Mouse (Mus musculus) midbrain, embryonic 16.5 days (tissue): ENCODE measurements around the gene Olfr1368. TPM values are rescaled to one million over a fixed set of nuclear protein-coding genes. Genes with fewer than 3 reads are reported as not detected.
"Not testable (repeated sequence)": the region's sequence is repeated elsewhere in the genome, so short reads cannot be mapped to it uniquely, and the experiment has no call there.

Experiments used
- ATAC-seq: fragments of 200-750 bp; cut with Nextera tagmentation; 2 replicates; pipeline ENCODE4 v1.8.0; 2017; ENCODE audit warnings: moderate TSS enrichment
- H3K27ac ChIP-seq: fragments of 300-500 bp; sonication (generic); 2 replicates; pipeline ENCODE4 v1.5.1; 2014; ENCODE audit warnings: mild to moderate bottlenecking, low read length, mixed read lengths
- H3K27me3 ChIP-seq: fragments of 300-500 bp; sonication (generic); 2 replicates; pipeline ENCODE4 v1.6.1; 2014; ENCODE audit warnings: low read depth, low read length, mixed read lengths; ENCODE audit not compliant: control insufficient read depth, insufficient read depth
- H3K36me3 ChIP-seq: fragments of 300-500 bp; sonication (generic); 2 replicates; pipeline ENCODE4 v1.6.1; 2014; ENCODE audit warnings: mild to moderate bottlenecking, low read length, moderate library complexity, mixed read lengths; ENCODE audit not compliant: control insufficient read depth, insufficient read depth
- H3K4me1 ChIP-seq: fragments of 300-500 bp; sonication (generic); 2 replicates; pipeline ENCODE4 v1.6.1; 2014; ENCODE audit warnings: mild to moderate bottlenecking, low read length, mixed read lengths; ENCODE audit not compliant: control insufficient read depth, insufficient read depth
- H3K4me2 ChIP-seq: fragments of 300-500 bp; sonication (generic); 2 replicates; pipeline ENCODE4 v1.6.1; 2014; ENCODE audit warnings: mild to moderate bottlenecking, low read length, mixed read lengths
- H3K4me3 ChIP-seq: fragments of 300-500 bp; sonication (generic); 2 replicates; pipeline ENCODE4 v1.5.1; 2014; ENCODE audit warnings: low read depth, mild to moderate bottlenecking, low read length, moderate library complexity, mixed read lengths
- H3K9ac ChIP-seq: fragments of 300-500 bp; sonication (generic); 2 replicates; pipeline ENCODE4 v1.6.1; 2014; ENCODE audit warnings: low read depth, low read length, mixed read lengths
- H3K9me3 ChIP-seq: fragments of 300-500 bp; sonication (generic); replicated peaks from 2 replicates; pipeline ENCODE4 v1.6.1; 2014; ENCODE audit warnings: mild to moderate bottlenecking, low read length, mixed read lengths; ENCODE audit not compliant: control insufficient read depth, poor library complexity, severe bottlenecking
- WGBS: fragments of 180-500 bp; shearing (Covaris S2); extraction: QIAGEN DNeasy Blood & Tissue Kit; methylation state at CpG from one replicate; pipeline ENCODE4 v1.1.7; 2014; 5-methylcytosine and 5-hydroxymethylcytosine counted together
- polyA plus RNA-seq: library from polyadenylated mRNA; unstranded; fragments of >200 nt; fragmentation: Nextera tagmentation; extraction: Ambion mirVana; gene quantifications from 2 replicates; pipeline ENCODE4 v1.2.1, GENCODE M21; 2015

The Olfr1368 gene
- polyA plus RNA-seq, 1 experiment from 2014 or later, result not detected

GRCm38 (mm10) chr13:21114121-21114520, 31.5 kb downstream of the Olfr1368 start:
- H3K9me3 ChIP-seq, result no peaks in the 10 kb centered on the region
- WGBS, result 88% methylated on average over 4 of the region's 4 CpGs
- H3K9ac ChIP-seq, result no peak overlapping the region
- no peak overlapping the region for H3K27ac ChIP-seq
- no peaks in the 10 kb centered on the region for H3K27me3 ChIP-seq
- ATAC-seq, result no peak
- H3K4me2 ChIP-seq, result no peak overlapping the region
- H3K4me1 ChIP-seq, result no peaks in the 10 kb centered on the region
- H3K4me3 ChIP-seq, result no peak overlapping the region
- no peaks in the 10 kb centered on the region for H3K36me3 ChIP-seq

- ATAC-seq, H3K4me2 ChIP-seq, H3K9ac ChIP-seq, H3K27ac ChIP-seq, H3K4me1 ChIP-seq, H3K4me3 ChIP-seq, H3K9me3 ChIP-seq, H3K27me3 ChIP-seq, H3K36me3 ChIP-seq: not testable (repeated sequence)
- WGBS, result 64% methylated on average over 3 of the region's 3 CpGs
Observed at GRCm38 (mm10) chr13:21111183-21111582, 34.5 kb downstream of the Olfr1368 start, which contains the start of gene Olfr1369-ps1. Gene Olfr1369-ps1 (plus strand): TSS chr13:21111483.

DNA sequence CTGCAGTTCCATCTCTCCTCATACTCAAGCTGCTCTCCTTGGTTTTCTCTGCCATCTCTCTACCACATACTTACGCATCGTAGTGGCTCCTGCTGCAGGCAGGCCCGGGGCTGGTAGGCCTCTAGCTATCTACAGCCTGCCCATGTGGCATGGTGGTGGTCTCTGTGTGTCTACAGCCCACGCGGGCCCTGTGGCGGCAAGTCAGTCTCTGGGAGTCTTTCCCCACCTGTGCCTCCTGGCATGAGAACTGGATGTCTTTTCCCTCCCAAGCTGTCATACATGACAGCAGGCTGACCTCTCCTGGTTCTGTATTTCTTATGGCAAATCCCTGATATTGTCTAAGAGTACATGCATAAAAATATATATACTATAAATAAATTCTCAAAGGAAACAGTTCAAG, 35.2 kb downstream of the Olfr1368 start:
- Histone ChIP-seq H3K4me1 (no peaks in the 10 kb centered on the region), H3K36me3 (no peaks in the 10 kb centered on the region), H3K9me3 (no peaks in the 10 kb centered on the region), H3K4me2 (no peak overlapping the region), H3K27me3 (no peaks in the 10 kb centered on the region), H3K9ac (no peak overlapping the region), H3K4me3 (no peak overlapping the region), H3K27ac (no peak overlapping the region)
- 97% methylated on average over 6 of the region's 6 CpGs for WGBS
- no peak for ATAC-seq

- no peak overlapping the region for H3K4me2 ChIP-seq
- no peak overlapping the region for H3K9ac ChIP-seq
- no peak overlapping the region for H3K27ac ChIP-seq
- ATAC-seq, result no peak
- H3K9me3 ChIP-seq, result no peaks in the 10 kb centered on the region
- H3K36me3 ChIP-seq, result no peaks in the 10 kb centered on the region
- H3K4me3 ChIP-seq, result no peak overlapping the region
- 97% methylated on average over 3 of the region's 3 CpGs for WGBS
- H3K4me1 ChIP-seq, result no peaks in the 10 kb centered on the region
- no peaks in the 10 kb centered on the region for H3K27me3 ChIP-seq
Observed at GRCm38 (mm10) chr13:21109759-21110158, 35.9 kb downstream of the Olfr1368 start.

Other genes starting within 250 kb of the Olfr1368 start
- not detected in 2 replicates for gene Olfr1370, start 70.9 kb downstream of the Olfr1368 start, polyA plus RNA-seq
- 0.05 TPM in 1 of 2 replicates, not detected in the other for gene Olfr1369-ps1, start 34.4 kb downstream of the Olfr1368 start, polyA plus RNA-seq
- not detected in 2 replicates for gene Olfr263, start 16.2 kb downstream of the Olfr1368 start, polyA plus RNA-seq
- 70.6 and 73.6 TPM in 2 replicates for gene Trim27, start 33.6 kb upstream of the Olfr1368 start, polyA plus RNA-seq
- not detected in 2 replicates for gene Gpx5, start 146.9 kb upstream of the Olfr1368 start, polyA plus RNA-seq
- 0.54 TPM in 1 of 2 replicates, not detected in the other for gene Gpx6, start 166.3 kb upstream of the Olfr1368 start, polyA plus RNA-seq
- not detected in 2 replicates for gene Olfr1367, start 201.0 kb upstream of the Olfr1368 start, polyA plus RNA-seq
- gene Zscan12, start 217.0 kb upstream of the Olfr1368 start, polyA plus RNA-seq, result 11.5 and 13.5 TPM in 2 replicates